Mouse (Mus musculus): ENCODE results near the gene Gm10778.
A peak's percentile ranks its signal among the peaks of the same experiment; 100 is the strongest.

Gene Gm10778

DNA sequence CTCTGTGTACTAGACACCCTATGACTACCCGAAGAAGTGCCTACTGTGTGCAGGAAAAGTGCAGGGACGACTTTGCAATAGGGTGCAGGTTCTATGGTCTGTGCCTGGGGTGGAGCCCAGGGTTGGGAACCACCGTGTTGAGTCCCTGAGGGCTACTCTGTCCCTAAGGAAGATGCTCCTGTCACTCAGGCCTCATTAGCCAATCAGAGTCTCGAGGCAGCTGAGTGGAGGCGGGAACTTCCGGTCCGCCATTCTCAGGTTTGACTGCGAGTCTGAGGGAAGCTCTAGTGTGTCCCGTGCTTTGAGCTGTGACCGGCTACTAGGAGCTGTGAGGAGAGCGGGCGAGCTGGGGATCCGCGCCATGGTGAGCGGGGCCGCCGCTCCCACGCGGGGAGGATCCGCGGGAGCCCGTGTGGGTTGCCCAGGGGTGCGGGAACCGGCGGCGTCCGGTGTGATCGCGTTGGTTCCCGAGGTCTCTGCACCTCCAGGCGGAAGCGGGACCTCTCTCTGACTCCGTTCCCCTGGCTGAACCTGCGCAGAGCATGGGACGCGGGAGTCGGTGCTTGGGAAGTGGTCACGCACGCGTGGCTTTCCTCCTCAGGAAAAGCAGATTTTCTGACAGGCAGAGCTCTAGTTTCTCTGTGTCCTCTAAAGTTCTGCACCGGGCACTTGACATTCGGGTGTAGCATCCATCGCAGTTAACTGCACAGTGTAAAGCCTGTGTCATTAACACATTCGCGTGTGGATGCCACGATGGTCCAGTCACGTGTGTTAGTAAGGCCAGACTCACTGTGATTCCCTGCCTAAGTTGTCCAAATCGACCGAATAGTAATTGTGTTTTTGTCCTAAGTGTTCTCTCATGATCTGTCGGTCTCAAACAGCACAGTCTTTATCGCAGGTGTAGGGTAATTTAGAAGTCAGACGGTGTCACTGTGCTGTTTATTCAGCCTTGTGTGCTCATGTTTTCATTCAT is at the start of gene Gm10778:
Gene Gm10778 (plus strand): TSS at position 257 of the 973 bp plus-strand sequence.
- DNase-seq (ENCODE audit: low spot score), result peak; percentile 91

- no peak for DNase-seq (ENCODE audit: low spot score)
Measured at GRCm38 (mm10) chr10:81599630-81600029, 49.2 kb upstream of the Gm10778 start.

DNA sequence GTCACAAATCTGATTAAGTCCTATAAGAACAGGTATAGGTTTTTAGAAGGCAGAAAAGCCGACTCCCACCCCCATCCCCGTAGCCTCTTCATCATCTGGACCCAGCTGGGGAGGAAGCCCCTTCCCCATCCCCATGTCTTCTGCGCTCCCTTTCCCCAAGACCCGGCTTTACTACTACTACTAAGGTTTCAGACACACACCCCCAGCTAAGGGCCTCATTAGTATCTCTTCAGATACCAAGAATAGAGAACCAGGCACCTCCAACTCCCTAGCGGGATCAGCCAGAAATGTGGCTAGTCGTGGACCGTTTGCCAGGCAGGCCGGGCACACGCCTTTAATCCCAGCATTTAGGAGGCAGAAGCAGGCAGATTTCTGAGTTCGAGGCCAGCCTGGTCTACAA is 48.8 kb upstream of the Gm10778 start:
- DNase-seq (ENCODE audit: low spot score), result no peak

GRCm38 (mm10) chr10:81600738-81601203 is 48.1 kb upstream of the Gm10778 start, which contains the start of gene Tle6:
TSS of gene Tle6 (minus strand) at chr10:81601073.
- peak; percentile 97 for DNase-seq (ENCODE audit: low spot score)

GRCm38 (mm10) chr10:81601396-81601905 is 47.4 kb upstream of the Gm10778 start:
- no peak for DNase-seq (ENCODE audit: low spot score)

DNA sequence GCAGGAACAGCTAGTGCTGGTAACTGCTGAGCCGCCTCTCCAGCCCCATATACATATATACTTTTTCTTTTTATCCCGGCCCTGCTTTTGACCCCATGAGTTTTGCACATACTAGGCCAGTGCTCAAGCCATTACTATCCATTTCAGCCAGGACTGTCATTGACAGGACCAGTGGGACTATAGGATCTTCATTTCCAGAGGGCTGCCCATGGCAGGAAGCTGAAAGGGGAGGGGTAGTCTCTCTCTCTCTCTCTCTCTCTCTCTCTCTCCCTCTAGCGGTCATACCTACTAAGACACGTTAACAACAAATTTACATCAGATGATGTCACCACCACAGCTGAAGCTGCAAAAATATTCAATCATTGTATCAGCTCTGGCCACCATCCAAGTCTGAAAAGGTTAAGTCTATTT is 46.1 kb upstream of the Gm10778 start:
- no peak for DNase-seq (ENCODE audit: low spot score)

DNA sequence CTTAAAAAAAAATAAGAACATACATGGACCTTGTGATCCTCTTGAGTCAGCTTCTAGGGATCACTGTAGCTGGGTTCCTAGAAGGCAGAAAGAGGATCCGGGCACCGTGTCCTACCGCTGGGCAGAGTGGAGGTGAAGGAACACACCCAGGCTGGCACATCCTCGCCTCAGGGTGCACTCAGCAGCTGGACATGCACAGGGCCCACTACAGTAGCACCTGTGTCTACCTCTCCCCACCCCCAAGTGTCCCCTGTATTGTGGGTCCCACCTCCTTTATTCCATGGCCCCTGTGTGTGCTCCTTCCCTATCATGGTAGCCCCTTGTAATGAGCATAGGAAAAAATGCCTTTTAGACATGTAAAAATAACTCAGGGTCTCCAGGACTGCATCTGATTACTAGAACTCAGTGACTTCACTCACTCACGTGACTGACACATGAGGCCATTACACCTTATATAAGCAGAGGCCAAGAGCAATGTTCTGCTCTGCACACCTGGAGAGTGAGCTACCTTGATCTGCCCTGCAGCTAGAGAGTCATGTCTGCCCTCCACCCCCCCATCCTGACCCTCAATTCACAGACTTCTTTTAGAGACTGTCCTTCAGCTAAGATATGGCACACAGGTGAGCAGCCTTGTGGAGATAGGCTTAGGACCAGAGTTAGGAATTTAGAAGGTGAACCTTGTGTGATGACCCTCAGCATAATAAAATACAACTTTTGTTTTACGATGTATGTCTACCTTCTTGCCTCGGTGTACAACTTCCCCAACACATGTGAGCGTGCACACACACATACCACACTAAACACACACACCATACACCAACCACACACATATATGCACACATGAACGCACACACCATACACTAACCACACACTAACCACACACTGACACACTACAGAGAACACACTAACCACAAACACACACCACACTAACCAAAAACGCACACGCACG is 44.6 kb upstream of the Gm10778 start:
- no peak for DNase-seq (ENCODE audit: low spot score)

- DNase-seq (ENCODE audit: low spot score), result peak; percentile 89
Measured at GRCm38 (mm10) chr10:81604968-81605665, 43.7 kb upstream of the Gm10778 start.

DNA sequence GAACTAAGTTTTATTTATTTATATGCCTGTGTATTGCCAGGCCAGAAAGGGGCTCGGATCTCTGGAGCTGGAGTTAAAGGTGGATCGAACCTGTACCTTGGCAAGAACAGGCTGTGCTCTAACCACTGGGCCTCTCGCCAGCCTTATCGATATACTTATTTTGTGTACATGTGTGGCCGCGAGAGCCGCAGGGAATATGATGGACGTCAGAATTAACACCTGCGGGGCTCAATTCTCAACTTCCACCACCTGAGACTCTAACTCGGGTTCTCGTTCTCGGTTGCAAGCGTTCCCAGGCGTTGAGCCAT is 43.2 kb upstream of the Gm10778 start:
- DNase-seq (ENCODE audit: low spot score), result no peak

DNA sequence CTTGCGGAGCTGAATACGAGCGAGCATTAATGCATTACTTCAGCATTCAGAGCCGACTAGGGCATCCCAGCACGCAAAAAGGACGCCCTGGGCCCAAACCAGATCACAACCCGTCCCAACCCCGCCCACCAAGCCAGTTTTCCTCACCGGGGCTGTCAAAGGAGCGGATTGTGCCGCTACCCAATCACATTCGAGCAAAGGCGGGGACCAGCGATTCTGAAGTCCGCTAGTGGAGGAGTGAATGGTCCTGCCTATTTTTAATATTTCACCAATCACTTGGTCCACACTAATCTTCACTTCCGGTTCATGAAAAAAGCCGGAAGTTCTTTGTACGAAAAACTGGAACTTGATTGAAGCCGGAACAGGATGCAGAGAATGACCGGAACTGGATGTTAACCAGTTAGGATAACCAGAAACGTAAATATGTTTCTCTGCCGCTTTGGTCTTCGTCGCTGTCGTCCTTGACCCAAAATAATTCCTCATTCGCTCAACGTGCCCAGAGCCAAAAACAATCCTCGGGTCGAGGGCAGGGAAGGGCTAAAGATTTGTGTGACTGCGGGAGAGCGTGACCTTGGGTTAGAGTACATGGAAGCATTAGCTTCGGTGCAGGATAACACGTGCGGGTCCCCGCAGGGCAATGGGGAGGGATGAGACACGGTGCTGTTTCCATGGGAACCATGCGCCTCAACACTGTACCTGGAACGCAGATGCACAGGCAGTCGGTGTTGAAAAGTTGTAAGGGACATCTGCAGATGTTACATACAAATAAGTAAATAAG is 42.7 kb upstream of the Gm10778 start, which contains the start of gene BC025920:
Gene BC025920 (plus strand): TSS at position 297 of the 778 bp plus-strand sequence.
- peak; percentile 95 for DNase-seq (ENCODE audit: low spot score)

GRCm38 (mm10) chr10:81608308-81608707 is 40.6 kb upstream of the Gm10778 start:
- DNase-seq (ENCODE audit: low spot score), result no peak

GRCm38 (mm10) chr10:81612779-81613178 is 36.1 kb upstream of the Gm10778 start:
- DNase-seq (ENCODE audit: low spot score), result no peak

GRCm38 (mm10) chr10:81615486-81615885 is 33.4 kb upstream of the Gm10778 start:
- DNase-seq (ENCODE audit: low spot score), result peak; percentile 54

DNA sequence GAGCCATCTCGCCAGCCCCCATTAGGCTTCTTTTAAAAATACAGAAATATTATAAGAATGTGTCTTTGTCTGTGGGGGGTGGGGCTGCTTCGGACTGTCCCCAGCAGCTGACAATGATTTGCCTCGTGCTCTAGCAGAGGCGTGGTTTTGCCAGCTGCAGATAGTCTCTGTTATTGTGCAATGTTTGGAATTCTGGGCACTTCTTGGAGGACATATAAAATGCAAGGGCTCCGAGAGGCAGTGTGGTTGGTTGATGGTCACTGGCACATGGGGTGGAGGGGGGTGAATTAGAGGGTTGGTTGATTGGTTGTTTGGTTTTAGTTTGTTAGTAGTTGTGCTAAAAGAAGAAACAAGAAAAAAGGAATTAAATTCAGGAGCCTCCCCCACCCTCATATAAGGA is 28.9 kb upstream of the Gm10778 start:
- no peak for DNase-seq (ENCODE audit: low spot score)

GRCm38 (mm10) chr10:81620786-81621185 is 28.1 kb upstream of the Gm10778 start:
- DNase-seq (ENCODE audit: low spot score), result no peak

- DNase-seq (ENCODE audit: low spot score), result no peak
Measured at GRCm38 (mm10) chr10:81623441-81623840, 25.4 kb upstream of the Gm10778 start.

GRCm38 (mm10) chr10:81626101-81626993 is 22.5 kb upstream of the Gm10778 start:
- DNase-seq (ENCODE audit: low spot score), result no peak

- DNase-seq (ENCODE audit: low spot score), result peak; percentile 93
Measured at GRCm38 (mm10) chr10:81626994-81627835, 21.6 kb upstream of the Gm10778 start, which contains the start of gene Sirt6. TSS of gene Sirt6 (minus strand) at chr10:81627797.

DNA sequence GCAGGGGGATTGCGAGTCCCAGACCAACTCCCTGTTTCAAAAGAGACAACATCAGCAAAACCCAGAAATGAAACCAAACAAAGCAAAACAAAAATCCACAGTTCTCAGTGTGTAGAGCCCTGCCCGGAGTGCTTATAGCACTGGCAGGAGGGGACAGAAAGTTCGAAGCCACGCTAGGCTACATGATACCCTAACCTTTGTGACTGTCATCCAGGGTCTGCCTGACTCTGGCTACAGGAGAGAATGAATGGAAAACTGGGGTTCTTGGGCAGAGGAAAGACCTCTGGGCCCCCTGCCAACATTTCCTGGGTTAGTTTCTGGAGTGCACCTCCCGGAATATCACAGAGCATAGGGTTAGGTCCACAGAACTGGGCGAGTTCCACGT is 21.0 kb upstream of the Gm10778 start:
- DNase-seq (ENCODE audit: low spot score), result peak; percentile 51

Data from layer of hippocampus, adult 11-12 months (tissue).